Mouse (Mus musculus) stomach, postnatal 0 days (tissue): ENCODE measurements around the gene Klhl18.

Experiments used
- CTCF ChIP-seq: IDR thresholded peaks from 2 replicates; pipeline ENCODE4 v1.5.1; 2016; ENCODE audit warnings: antibody characterized with exemption, low read depth, mild to moderate bottlenecking, moderate library complexity
- EP300 ChIP-seq: optimal IDR thresholded peaks from 2 replicates; pipeline ENCODE3; 2016; ENCODE audit warnings: antibody characterized with exemption

DNA sequence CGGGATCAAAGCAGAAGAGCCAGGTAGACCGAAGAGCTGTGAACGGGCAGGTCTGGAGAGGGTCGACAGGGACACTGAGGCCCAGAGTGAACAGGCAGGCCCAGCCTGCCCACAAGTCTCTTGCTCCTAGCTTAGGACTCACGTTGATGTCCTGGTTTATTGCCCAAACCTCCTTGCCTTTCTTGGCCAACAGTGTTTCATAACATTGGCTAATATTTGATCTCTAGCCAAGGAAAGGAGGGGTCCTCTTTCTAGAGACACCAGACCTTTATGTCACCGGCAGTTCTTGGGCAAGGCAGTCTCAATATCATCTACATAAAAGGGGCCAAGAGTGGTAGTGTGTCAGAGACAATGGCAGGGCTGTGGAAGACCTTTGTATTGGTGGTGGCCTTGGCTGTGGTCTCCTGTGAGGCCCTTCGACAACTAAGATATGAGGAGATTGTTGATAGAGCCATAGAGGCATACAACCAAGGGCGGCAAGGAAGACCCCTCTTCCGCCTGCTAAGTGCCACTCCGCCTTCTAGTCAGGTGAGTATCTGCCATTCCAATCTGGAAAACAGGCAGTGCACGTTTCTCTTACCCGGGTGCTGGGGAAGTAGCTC is 56.9 kb downstream of the Klhl18 start, which contains the start of gene Ngp:
- TF ChIP-seq CTCF (no peak), EP300 (no peak)
